Mouse (Mus musculus): Measurements from ENCODE around the gene Spsb4.
"Not testable (repeated sequence)": the region's sequence is repeated elsewhere in the genome, so short reads cannot be mapped to it uniquely, and the experiment has no call there.

The Spsb4 gene

DNA sequence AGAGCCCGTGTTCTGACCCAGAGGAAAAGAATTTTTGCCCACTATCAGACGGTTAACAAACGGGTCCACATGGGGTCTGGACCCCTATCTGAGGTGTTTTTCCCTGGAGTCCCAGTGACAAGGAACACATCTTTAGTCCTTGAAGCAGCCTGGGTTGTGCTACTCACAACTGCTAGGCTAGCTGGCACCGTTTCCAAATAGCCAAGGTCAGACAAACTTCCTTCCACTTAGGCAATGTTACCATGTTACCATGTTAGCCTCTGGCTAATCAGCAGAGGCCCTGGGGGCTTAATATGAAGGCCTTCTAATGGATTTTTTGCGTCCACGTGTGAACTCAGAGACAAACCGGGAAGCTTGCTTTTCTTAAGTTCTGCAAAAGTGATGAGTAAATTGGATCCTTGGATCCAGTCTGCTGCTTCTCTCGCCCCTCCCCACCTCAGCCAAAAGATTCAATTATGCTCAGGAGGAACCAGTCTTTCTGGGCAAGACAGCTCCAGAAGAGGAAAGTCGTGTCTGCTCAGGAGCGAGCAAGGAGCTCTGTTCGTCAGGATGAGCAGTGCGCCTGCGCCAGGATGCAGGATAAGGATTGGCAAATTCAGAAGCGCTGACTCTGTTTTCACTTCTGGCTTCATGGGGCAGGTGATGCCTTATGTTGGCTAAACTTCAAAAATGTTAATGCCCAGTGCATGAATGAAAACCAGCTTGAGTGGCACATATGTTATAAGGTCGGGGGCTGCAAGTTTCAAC, 64.4 kb downstream of the Spsb4 start:
- DNase-seq (ENCODE audit: inconsistent age in 2 of 2, low spot score in 1 of 2): peak; percentile 22 to 82

DNA sequence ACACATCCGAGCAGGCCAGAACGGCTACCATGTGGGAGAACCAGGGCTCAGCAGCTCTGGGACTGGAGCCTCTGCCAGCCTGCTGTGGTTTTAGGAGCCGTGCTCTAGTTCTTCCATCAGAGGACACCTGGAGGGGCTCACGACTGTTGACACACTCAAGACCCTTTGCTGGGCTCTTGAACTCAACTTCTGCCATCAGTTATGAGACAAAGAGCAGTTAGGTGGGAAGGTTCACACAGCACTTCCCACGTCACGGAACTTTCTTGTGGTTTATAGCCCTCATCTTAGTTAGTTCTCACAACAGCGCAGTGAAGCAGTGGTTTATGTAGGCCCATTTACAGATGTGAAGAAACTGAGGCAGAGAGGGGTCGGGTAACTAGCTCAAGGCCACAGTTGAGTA, 65.2 kb downstream of the Spsb4 start:
- peak in 1 of 2 experiments; percentile 52 for DNase-seq (ENCODE audit: inconsistent age in 2 of 2, low spot score in 1 of 2)

DNA sequence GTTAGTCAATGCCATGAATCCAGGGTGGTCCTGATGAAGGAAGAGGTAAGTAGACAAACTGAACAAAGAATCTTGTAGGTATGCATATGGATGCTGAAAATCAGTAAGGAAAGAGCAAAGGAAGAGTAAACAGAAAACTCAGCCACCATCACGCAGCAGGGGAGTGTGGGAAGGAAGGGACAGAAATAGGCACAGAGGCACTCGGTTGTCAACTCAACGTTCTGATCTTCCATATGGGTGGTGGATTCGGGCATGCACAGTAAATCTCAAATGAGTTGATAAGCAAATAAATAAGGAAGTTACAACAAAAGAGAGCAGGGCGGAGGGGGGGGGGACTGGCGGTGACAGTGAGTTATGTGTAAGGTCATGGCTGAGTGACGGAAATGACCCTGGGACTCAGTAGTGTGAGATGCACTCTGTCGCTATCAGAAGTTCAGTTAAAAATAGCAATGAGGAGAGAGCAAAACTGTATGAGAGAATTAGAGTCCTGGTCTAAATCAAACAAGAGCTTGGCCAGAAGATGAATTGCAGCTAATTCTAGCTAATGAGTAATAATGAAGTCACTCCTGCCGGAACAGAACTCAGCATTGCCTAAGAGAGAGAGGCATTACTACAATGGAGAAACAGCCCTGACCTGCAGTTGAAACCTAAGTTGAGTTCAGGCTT, 66.2 kb downstream of the Spsb4 start:
- peak; percentile 47 to 85 for DNase-seq (ENCODE audit: inconsistent age in 2 of 2, low spot score in 1 of 2)

DNA sequence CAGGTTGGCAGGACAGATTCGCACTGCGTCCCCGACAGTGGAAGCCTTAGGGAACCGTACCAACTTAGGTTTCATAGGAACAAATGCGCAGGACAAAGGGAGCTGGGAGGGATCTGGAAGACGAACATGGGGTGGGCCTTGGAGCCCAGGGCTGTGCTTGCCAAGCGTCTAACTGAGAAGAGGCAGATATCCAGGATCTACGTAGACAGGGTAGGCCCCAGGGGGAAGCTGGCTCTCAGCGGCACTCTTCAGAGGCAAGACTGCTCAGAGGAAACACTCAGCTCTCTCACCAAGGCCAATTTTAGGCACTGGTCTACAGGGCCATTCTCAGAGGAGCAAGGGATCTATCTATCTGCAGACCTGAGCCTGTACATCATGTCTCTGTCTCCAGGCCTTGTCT, 69.1 kb downstream of the Spsb4 start:
- no peak for DNase-seq (ENCODE audit: inconsistent age in 2 of 2, low spot score in 1 of 2)

DNA sequence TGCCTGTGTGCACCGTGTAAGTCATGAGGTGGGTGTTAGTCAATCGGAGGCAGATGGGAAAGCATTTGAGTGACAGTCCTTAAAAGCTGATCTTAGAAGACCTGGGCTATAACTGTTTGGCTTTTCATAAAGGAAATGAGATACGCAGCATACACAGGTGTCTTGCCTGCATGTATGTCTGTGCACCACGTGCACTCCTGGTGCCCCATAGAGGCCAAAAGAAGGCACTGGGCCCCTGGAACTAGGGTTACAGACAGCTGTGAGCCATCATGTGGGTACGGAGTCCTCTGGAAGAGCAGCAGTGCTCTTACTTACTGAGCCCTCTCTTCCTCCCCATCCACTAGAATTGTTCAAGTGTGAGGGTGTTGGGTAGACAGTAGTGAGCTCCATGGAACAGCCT, 70.1 kb downstream of the Spsb4 start:
- DNase-seq (ENCODE audit: inconsistent age in 2 of 2, low spot score in 1 of 2): no peak

DNA sequence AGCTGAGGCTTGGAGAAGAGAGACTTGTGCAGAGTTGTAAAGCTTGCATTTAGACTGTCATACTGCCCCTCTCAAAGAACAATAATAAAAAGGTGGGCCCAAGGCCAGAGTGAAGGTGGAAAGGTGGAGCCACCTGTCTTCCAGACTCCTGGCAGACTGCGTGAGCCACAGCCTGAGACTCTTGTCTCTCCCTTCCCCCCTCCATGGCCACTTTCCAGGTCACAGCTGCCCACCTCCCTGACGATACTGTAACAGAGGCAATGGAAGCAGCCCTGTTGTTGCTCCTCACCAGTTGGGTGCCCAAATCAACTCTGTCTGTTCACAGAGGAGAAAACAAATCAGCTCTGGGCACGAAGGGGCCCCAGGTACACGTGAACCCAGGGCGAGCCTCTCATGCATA, 71.5 kb downstream of the Spsb4 start:
- no peak for DNase-seq (ENCODE audit: inconsistent age in 2 of 2, low spot score in 1 of 2)

DNA sequence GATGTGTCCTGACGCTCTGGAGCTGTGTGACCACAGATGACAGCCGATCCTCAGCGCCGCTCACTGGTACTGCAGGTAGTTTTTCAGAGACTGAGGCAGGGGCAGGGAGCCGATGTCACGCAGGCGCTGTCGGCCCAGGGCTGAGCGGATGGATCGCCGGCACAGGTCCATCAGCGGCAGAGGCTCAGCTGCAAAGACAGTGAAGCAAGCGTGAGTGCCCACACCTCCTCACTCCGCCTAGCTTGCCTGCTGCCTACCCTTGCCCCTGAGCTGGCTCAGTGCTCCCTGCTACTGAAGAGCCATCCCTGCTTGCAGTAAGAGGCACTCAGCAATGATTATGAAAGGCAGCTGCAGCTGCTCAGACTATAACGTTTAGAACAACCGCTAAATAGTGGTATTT, 74.1 kb downstream of the Spsb4 start:
- DNase-seq (ENCODE audit: inconsistent age in 2 of 2, low spot score in 1 of 2): no peak

DNA sequence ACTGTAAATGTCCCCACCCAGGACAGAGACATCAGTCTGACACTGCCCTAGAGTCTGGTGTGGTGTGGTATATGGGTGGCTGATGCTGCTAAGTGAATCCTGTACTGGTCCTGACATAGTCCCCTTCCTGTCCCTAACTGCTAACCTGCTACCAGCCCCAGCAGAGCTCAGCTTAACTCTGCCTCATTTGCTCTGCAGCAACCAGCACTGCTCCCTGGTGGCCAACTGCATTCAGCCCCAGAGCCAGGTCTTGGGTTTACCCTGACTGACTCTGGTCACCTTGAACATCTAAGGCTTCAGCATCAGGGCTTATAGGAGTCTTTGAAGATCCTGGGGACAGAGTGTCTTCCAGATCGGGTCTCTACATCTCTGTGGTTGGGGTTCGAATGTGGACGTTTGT, 75.7 kb downstream of the Spsb4 start:
- no peak for DNase-seq (ENCODE audit: inconsistent age in 2 of 2, low spot score in 1 of 2)

DNA sequence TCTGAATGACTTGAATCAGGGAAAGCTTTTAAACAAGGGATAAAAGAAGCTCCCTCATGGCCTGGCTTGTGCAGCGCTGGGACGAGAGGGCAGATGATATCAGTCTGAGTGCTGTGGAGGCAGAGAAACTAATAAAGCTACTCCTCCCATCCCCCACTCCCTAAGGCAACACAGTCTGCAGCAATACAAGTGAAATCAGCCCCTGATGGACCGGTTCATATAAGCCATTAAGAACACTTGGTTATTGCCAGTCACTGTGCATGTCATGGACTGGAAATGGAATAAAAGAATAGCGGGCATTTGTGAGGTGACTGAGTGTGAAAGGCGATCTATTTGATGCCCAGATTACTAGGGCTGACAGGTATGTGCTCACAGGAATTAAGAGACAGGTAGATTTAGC, 79.8 kb downstream of the Spsb4 start:
- peak in 1 of 2 experiments; percentile 29 for DNase-seq (ENCODE audit: inconsistent age in 2 of 2, low spot score in 1 of 2)

DNA sequence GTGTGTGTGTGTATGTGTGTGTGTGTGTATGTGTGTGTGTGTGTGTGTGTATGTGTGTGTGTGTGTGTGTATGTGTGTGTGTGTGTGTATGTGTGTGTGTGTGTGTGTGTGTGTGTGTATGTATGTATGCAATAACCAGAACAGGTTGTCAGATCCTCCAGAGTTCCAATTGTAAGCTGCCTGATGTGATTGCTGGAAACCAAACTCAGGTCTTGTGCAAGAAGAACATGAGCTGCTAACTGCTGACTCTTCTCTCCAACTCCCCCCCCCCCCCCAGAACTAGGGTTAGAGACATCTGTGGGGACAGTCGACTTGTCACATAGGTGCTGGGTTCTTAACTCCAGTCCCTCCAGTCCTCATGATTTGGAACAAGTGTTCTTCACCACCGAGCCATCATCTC, 82.2 kb downstream of the Spsb4 start:
- not testable (repeated sequence) for DNase-seq (ENCODE audit: inconsistent age in 2 of 2, low spot score in 1 of 2)

DNA sequence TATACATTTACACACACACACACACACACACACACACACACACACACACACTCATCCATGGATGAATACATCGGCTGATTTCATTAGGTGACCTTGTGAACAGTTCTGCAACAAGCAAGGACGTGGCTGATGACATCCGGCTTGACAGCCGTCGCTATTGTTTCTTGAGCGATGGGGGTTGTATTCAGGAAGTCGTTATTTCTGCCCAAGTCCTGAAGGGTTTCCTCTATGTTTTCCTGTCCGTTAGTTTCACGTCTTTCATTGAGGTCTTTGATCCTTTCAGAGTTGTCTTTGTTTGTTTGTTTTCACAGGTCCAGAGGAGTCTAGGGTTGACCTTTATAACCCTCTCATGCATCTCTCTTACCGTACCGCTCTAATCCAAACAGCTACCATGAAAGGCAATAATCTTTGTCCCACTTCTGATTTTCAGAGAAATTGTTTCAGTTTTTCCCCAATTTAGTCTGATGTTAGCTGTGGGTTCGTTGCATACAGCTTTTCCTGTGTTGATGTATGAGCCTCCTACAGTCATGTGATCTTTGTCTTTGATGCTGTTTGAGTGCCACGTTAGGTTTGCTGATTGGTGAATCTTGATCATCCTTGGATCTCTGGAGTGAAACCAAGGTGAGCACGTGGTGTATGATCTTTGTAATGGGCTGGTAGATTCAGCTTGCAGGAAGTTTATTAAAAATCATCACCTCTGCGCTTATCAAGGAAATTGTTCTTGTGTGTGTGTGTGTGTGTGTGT, 82.9 kb downstream of the Spsb4 start:
- DNase-seq (ENCODE audit: inconsistent age in 2 of 2, low spot score in 1 of 2): peak in 1 of 2 experiments; percentile 29

DNA sequence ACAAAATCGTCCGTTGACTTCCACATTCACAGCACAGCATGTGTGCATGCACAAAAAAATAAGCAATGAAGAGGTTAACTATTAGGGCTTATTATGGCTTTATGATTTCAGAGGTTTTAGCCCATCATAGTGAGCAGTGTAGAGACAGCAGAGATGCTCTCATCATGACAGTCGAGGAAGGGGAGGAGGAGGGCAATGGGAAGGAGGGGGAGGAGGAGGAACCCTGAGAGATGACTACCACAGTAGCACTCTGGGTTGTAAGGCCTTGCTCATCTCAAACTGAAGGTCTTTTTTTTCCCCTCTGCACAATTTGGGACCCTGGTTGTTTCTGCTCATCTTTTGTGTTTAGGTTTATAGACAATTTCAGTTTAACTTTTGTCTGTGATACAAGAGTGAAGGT, 83.8 kb downstream of the Spsb4 start:
- no peak for DNase-seq (ENCODE audit: inconsistent age in 2 of 2, low spot score in 1 of 2)

DNA sequence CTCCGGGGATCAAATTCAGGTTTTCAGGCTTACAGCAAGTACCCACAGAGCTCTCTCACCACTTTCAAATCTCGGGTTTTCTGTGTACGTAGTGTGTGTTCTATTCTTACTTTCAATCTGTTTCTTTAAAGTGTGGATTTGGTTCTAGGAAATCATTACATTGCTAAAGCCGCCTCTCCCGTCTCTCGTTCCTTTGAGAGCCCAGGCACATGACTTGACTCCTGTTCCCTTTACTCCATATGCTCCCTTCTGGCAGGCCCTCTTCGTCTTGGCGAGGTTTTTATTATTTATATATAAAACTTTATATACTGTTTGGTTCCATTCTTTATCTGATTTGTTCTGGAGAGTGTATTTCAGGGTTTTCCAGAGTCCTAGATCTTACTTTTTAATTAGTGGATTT, 85.9 kb downstream of the Spsb4 start:
- DNase-seq (ENCODE audit: inconsistent age in 2 of 2, low spot score in 1 of 2): no peak

DNA sequence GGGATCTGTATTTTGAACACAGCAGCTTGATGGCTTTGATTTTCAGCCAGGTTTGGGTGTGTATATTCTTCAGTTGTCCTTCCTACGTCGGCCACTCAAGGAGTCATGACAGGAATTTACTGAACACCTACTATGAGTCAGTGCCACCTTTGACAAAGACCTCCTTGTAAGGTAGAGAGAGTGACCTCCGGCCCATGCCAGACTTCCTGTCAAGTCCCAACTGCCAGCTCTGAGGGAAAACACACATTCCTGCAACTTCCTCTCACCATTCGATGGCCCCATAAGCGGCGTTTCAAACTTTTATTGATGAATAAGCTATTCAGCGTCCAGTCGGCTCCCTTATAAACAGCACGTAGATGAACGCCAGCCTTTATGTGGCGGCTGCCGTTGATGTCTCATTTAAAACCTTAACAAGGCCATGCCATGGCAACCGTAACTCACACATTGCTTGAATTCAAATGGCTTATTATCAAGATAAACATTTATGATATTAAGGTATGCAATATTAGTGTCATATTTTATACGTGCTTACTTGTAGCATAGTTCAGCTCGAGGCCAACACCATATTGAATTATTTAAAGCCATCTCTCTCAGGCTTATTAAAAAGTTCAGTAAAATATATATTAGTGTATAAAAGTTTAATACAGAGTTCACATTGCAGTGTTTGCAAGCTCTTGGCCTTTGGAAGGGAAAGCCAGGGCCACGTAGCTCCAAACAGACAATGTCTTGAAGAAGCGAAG, 94.9 kb downstream of the Spsb4 start:
- DNase-seq (ENCODE audit: inconsistent age in 2 of 2, low spot score in 1 of 2): no peak

DNA sequence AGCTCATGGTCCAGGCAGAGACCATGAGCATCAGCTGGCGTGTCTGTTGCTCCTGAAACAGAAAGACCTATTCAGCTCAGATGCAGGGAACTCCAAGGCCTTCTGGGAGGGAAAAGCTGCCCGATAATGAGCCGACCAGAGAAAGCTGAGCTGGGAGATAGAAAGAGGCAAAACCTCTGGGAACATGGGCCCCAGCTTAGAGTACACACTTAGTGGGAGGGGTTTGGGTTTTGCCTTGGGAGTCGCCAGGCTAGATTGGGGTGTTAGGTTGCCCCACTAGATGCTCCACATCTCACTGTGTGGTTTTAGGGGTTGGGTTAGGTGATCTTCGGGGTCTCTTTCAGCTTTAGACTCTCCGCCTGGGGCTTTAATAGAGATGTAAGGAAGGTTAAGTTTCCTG, 95.5 kb downstream of the Spsb4 start:
- DNase-seq (ENCODE audit: inconsistent age in 2 of 2, low spot score in 1 of 2): no peak

DNA sequence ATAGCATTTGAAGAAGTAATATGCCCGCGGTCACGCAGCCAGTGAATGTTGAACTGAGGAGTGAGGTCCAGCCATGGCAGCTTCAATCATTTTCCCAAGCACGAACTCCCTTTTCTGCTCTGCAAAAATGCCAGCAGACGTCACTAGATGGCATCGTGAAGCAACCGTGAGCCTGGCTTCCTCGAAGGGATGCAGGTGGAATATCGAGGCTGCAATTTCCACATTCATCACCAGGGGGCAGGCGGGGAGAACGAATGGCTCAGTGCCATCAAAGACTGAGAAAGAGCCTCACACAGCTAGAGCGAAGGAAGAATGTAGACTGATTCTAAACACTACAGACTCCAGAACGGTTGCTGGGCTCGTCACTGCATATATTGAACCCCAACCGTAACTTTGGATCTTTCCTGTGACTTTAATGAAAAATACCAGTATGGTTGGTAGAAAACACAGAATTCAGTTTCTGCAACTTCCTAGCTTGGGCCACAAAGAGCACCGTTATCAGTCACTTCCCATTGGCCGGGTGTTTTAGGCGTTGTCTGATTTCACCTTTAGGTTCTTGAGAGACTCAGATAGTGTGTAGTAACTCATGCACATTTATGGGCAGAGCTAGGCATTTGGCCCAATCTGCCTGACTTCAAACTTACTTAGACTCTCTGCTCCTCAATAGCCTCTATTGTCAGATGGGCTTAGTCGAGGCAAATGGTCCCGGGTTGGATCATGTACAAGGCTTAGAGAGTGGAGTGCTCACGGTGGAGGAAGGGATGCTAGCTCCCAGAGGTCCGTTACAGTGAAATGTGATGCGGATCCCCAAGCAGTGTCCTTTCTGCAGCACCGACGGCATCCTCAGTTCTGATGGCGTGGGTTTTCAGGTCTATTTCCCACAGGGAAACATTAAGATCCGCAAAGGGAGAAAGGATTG, 101.8 kb downstream of the Spsb4 start:
- DNase-seq (ENCODE audit: inconsistent age in 2 of 2, low spot score in 1 of 2): peak; percentile 92 to 99

DNA sequence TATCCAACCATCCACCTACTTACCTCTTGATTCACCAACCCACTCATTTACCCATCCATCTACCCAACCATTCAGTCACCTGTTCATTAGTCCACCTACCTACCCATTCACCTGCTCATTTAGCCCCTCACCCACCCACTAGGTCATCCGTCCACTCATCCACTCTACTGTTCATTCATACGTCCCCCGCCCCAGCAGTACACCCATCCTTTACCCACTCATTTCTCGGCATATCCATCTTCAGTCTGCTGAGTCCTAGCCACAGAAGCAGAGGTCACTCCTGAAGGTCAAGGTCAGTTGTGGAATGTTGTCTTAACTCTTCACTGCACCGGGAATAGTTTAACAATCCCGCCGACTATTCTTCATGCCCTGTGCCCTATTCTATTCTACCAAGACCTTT, 102.6 kb downstream of the Spsb4 start:
- no peak for DNase-seq (ENCODE audit: inconsistent age in 2 of 2, low spot score in 1 of 2)

DNA sequence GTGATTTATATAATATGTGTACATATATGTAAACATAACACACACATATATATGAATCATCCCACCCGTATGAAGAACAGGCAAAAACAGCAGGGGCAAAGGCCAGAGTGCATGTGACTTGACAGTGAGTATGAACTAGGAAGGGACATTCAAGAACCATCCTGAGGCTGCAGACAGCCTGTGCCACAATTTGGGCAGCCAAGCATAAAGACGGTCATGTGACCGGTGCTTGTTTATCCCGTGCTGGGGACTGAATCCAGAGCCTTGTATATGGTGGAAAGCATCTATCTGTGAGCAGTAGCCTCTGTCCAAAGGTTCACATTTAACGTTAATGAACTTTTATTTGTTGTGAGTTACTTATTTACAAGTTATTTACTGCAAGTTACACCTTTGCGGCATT, 103.8 kb downstream of the Spsb4 start:
- no peak for DNase-seq (ENCODE audit: inconsistent age in 2 of 2, low spot score in 1 of 2)

DNA sequence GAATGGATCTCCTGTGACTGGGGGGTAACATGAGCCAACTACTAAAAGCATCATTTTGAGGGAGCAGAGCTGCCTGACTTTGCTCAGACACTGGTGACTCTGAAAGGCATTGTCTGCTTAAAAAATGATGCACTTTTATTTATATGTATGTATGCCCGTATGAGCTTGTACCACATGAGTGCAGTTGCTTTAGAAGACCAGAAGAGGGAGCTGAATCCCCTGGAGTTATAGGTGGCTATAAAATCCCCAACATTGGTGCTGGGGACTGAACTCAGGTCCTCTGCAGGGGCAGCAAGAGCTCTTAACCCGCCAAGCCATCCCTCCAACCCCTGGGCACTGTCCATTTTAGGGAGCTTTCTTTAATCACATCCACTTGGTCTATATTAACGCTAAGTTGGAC, 104.6 kb downstream of the Spsb4 start:
- DNase-seq (ENCODE audit: inconsistent age in 2 of 2, low spot score in 1 of 2): no peak

DNA sequence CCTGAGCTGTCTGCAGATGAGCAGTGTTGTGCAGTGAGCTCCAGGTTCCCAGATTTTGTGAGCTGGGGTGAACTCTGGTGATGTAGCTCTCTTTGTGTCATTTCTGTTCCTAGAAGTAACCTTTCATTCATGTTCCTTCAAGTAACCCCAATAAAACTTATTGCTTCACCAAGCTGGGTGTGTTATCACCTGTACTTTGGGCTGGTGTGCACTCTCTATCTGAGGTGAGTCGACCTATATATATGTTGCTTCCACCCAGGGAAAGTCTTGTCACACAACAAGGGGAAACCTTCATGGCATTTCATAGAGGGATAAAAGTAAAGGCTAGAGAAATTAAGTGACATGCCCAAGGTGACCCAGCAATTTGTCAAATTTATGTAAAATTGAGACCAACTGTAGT, 109.1 kb downstream of the Spsb4 start:
- DNase-seq (ENCODE audit: inconsistent age in 2 of 2, low spot score in 1 of 2): no peak
